Mouse (Mus musculus) central nervous system, embryonic 18 days (tissue): ENCODE data around the gene Prss30. TPM values are rescaled to one million over a fixed set of nuclear protein-coding genes. Genes with fewer than 3 reads are reported as not detected.

Experiments
- polyA plus RNA-seq: library from polyadenylated mRNA; depleted of rRNA; stranded (reverse); fragments of >200 nt; gene quantifications from 2 replicates; pipeline ENCODE4 v1.2.3, GENCODE M21; 2012; rRNA removed

Gene Prss30
- polyA plus RNA-seq, result 0.45 and 0.56 TPM in 2 replicates

GRCm38 (mm10) chr17:23980297-23980909 lies at the start of gene Prss30:
Prss30 (minus strand) TSS chr17:23980566.

GRCm38 (mm10) chr17:23997901-23998300 lies 17.5 kb upstream of the Prss30 start, which contains the start of gene Prss22:
Prss22 (minus strand) TSS chr17:23998100.

GRCm38 (mm10) chr17:23955174-23955573 lies 25.2 kb downstream of the Prss30 start, which contains the start of gene Sbpl:
Sbpl (minus strand) TSS chr17:23955274.

GRCm38 (mm10) chr17:23941372-23941771 lies 39.0 kb downstream of the Prss30 start, which contains the start of gene Sbp:
Sbp (plus strand) TSS chr17:23941672.

Other genes with a start within 250 kb of the Prss30 start
- gene Paqr4, start 239.7 kb downstream of the Prss30 start, polyA plus RNA-seq, result 33.9 and 34.7 TPM in 2 replicates
- 1.3 and 1.6 TPM in 2 replicates for gene Kremen2, start 234.7 kb downstream of the Prss30 start, polyA plus RNA-seq
- 80.5 and 83.9 TPM in 2 replicates for gene Flywch1, start 209.0 kb downstream of the Prss30 start, polyA plus RNA-seq
- 46.4 and 59.7 TPM in 2 replicates for gene Flywch2, start 194.5 kb downstream of the Prss30 start, polyA plus RNA-seq
- 446 and 518 TPM in 2 replicates for gene Srrm2, start 190.0 kb downstream of the Prss30 start, polyA plus RNA-seq
- gene Elob, start 151.4 kb downstream of the Prss30 start, polyA plus RNA-seq, result 883 and 917 TPM in 2 replicates
- 0.26 and 0.27 TPM in 2 replicates for gene Prss33, start 144.5 kb downstream of the Prss30 start, polyA plus RNA-seq
- 1.6 and 1.8 TPM in 2 replicates for gene Prss32, start 136.7 kb downstream of the Prss30 start, polyA plus RNA-seq
- 1.6 and 1.7 TPM in 2 replicates for gene Prss41, start 136.4 kb downstream of the Prss30 start, polyA plus RNA-seq
- not detected in 2 replicates for gene Prss21, start 112.5 kb downstream of the Prss30 start, polyA plus RNA-seq
- gene Dcpp1, start 99.7 kb downstream of the Prss30 start, polyA plus RNA-seq, result not detected in 2 replicates
- not detected in 2 replicates for gene Dcpp2, start 99.7 kb downstream of the Prss30 start, polyA plus RNA-seq
- gene Dcpp3, start 63.1 kb downstream of the Prss30 start, polyA plus RNA-seq, result not detected in 2 replicates
- not detected in 2 replicates for gene Sbp, start 38.9 kb downstream of the Prss30 start, polyA plus RNA-seq
- not detected in 2 replicates for gene Sbpl, start 25.3 kb downstream of the Prss30 start, polyA plus RNA-seq
- gene Prss22, start 17.5 kb upstream of the Prss30 start, polyA plus RNA-seq, result 3.5 TPM in 1 of 2 replicates, not detected in the other
- gene Prss27, start 57.6 kb upstream of the Prss30 start, polyA plus RNA-seq, result 11.0 TPM in 1 of 2 replicates, not detected in the other
- 76.6 and 78.1 TPM in 2 replicates for gene Kctd5, start 92.9 kb upstream of the Prss30 start, polyA plus RNA-seq
- 28.3 and 29.4 TPM in 2 replicates for gene Pdpk1, start 170.4 kb upstream of the Prss30 start, polyA plus RNA-seq
- gene Amdhd2, start 183.2 kb upstream of the Prss30 start, polyA plus RNA-seq, result 28.0 and 29.8 TPM in 2 replicates
- 1,667 and 1,726 TPM in 2 replicates for gene Atp6v0c, start 189.1 kb upstream of the Prss30 start, polyA plus RNA-seq
- 79.0 and 83.0 TPM in 2 replicates for gene Tbc1d24, start 225.0 kb upstream of the Prss30 start, polyA plus RNA-seq
- gene Ntn3, start 229.0 kb upstream of the Prss30 start, polyA plus RNA-seq, result 9.5 and 9.8 TPM in 2 replicates
- gene Tedc2, start 240.3 kb upstream of the Prss30 start, polyA plus RNA-seq, result 22.1 and 22.9 TPM in 2 replicates